Mouse (Mus musculus): ENCODE results near the gene Gm5767. TPM values are rescaled to one million over a fixed set of nuclear protein-coding genes. Genes with fewer than 3 reads are reported as not detected.
A peak's percentile ranks its signal among the peaks of the same experiment; 100 is the strongest.
"Not testable (repeated sequence)": the region's sequence is repeated elsewhere in the genome, so short reads cannot be mapped to it uniquely, and the experiment has no call there.

The Gm5767 gene
- polyA plus RNA-seq, 1 experiment = not detected

DNA sequence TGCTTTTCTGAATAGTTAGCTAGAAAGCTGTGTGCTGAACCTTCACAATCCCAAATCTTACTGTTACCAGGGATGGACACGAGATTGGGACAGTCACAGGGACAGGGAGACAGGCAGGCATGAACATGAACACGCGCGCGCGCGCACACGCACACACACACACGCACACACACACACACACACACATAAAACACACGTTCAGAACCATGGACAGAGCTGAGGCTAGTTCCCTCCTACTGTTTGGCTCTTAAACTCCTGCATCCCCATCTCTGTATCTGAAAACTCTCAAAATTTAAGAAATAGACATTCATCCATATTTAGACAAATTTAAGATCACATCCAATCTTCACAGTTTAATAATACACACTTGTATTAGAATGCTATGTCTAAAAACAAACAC, 37.2 kb downstream of the Gm5767 start:
- Histone ChIP-seq H3K4me3 (ENCODE audit: extremely low read depth, insufficient read depth, insufficient read length) (no peak overlapping the region), H3K27ac (ENCODE audit: insufficient read depth, low read length) (no peak overlapping the region), H3K27me3 (ENCODE audit: control insufficient read depth, insufficient read depth, low read length) (no peaks in the 10 kb centered on the region), H3K36me3 (ENCODE audit: control insufficient read depth, insufficient read depth, low read length) (peaks cover 23% of the 10 kb centered on the region), H3K4me1 (ENCODE audit: control insufficient read depth, insufficient read depth, insufficient read length) (peaks cover 3% of the 10 kb centered on the region; the same call in 1 of the 2 replicates)
- DNase-seq (ENCODE audit: low read depth in 1 of 2, low spot score in 2 of 2) = no peak
- WGBS = 95% methylated on average over 10 of the region's 10 CpGs
- TF ChIP-seq POLR2A (IDR thresholded peaks at IDR 0.05; ENCODE audit: low read depth, low read length) (no peak), CTCF (IDR thresholded peaks at IDR 0.05; ENCODE audit: extremely low read depth, insufficient read depth, insufficient read length, insufficient replicate concordance) (no peak)

GRCm38 (mm10) chr16:8720447-8720846, 39.9 kb downstream of the Gm5767 start:
- H3K4me1 ChIP-seq (ENCODE audit: control insufficient read depth, insufficient read depth, insufficient read length) = peaks cover 7% of the 10 kb centered on the region
- H3K27me3 ChIP-seq (ENCODE audit: control insufficient read depth, insufficient read depth, low read length) = no peaks in the 10 kb centered on the region
- no peak overlapping the region for H3K4me3 ChIP-seq (ENCODE audit: extremely low read depth, insufficient read depth, insufficient read length)
- no peak for TF ChIP-seq POLR2A (IDR thresholded peaks at IDR 0.05; ENCODE audit: low read depth, low read length)
- TF ChIP-seq CTCF (IDR thresholded peaks at IDR 0.05; ENCODE audit: extremely low read depth, insufficient read depth, insufficient read length, insufficient replicate concordance) = no peak
- WGBS = 85% methylated on average over 4 of the region's 4 CpGs
- H3K36me3 ChIP-seq (ENCODE audit: control insufficient read depth, insufficient read depth, low read length) = peaks cover 8% of the 10 kb centered on the region
- no peak for DNase-seq (ENCODE audit: low read depth in 1 of 2, low spot score in 2 of 2)
- H3K27ac ChIP-seq (ENCODE audit: insufficient read depth, low read length) = no peak overlapping the region

GRCm38 (mm10) chr16:8724031-8724430, 43.5 kb downstream of the Gm5767 start:
- H3K36me3 ChIP-seq (ENCODE audit: control insufficient read depth, insufficient read depth, low read length) = no peaks in the 10 kb centered on the region
- TF ChIP-seq CTCF (IDR thresholded peaks at IDR 0.05; ENCODE audit: extremely low read depth, insufficient read depth, insufficient read length, insufficient replicate concordance) (no peak), POLR2A (IDR thresholded peaks at IDR 0.05; ENCODE audit: low read depth, low read length) (no peak)

DNA sequence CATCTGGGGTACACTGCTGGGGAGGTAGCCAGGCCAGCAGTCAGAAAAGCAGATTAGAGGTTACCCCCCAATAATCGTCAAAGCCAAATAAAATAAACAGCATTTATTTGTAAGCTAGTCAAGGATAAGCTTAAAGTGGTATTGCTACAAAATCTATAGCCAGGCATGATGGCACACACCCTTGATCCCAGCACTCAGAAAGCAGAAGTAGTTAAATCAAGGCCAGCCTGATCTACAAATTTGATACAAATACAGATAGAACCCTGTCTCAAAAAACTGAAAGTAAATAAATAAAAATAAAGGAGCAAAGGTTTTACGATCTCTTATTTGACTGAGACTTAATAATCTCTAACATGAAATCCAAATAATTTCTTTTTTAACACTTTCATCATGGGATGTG, 45.2 kb downstream of the Gm5767 start:
- H3K4me3 ChIP-seq (ENCODE audit: extremely low read depth, insufficient read depth, insufficient read length) = no peak overlapping the region
- H3K27ac ChIP-seq (ENCODE audit: insufficient read depth, low read length) = no peak overlapping the region
- no peaks in the 10 kb centered on the region for H3K27me3 ChIP-seq (ENCODE audit: control insufficient read depth, insufficient read depth, low read length)
- no peaks in the 10 kb centered on the region for H3K36me3 ChIP-seq (ENCODE audit: control insufficient read depth, insufficient read depth, low read length)
- no peak for TF ChIP-seq CTCF (IDR thresholded peaks at IDR 0.05; ENCODE audit: extremely low read depth, insufficient read depth, insufficient read length, insufficient replicate concordance)
- TF ChIP-seq POLR2A (IDR thresholded peaks at IDR 0.05; ENCODE audit: low read depth, low read length) = no peak
- WGBS = 86% methylated on average over 2 of the region's 2 CpGs
- peaks cover 27% of the 10 kb centered on the region for H3K4me1 ChIP-seq (ENCODE audit: control insufficient read depth, insufficient read depth, insufficient read length)
- no peak for DNase-seq (ENCODE audit: low read depth in 1 of 2, low spot score in 2 of 2)

More at GRCm38 (mm10) chr16:8724031-8724430, 43.5 kb downstream of the Gm5767 start:
- H3K4me1 ChIP-seq (ENCODE audit: control insufficient read depth, insufficient read depth, insufficient read length) = peaks cover 22% of the 10 kb centered on the region
- H3K4me3 ChIP-seq (ENCODE audit: extremely low read depth, insufficient read depth, insufficient read length) = no peak overlapping the region
- H3K27me3 ChIP-seq (ENCODE audit: control insufficient read depth, insufficient read depth, low read length) = no peaks in the 10 kb centered on the region
- DNase-seq (ENCODE audit: low read depth in 1 of 2, low spot score in 2 of 2) = no peak
- WGBS = 62% methylated on average over 3 of the region's 3 CpGs
- peak overlapping the region; percentile 59 for H3K27ac ChIP-seq (ENCODE audit: insufficient read depth, low read length)

GRCm38 (mm10) chr16:8728111-8728748, 47.7 kb downstream of the Gm5767 start:
- no peaks in the 10 kb centered on the region for H3K27me3 ChIP-seq (ENCODE audit: control insufficient read depth, insufficient read depth, low read length)
- peaks cover 32% of the 10 kb centered on the region for H3K4me1 ChIP-seq (ENCODE audit: control insufficient read depth, insufficient read depth, insufficient read length)
- DNase-seq (ENCODE audit: low read depth in 1 of 2, low spot score in 2 of 2) = no peak
- H3K27ac ChIP-seq (ENCODE audit: insufficient read depth, low read length) = no peak overlapping the region
- no peaks in the 10 kb centered on the region for H3K36me3 ChIP-seq (ENCODE audit: control insufficient read depth, insufficient read depth, low read length)
- H3K4me3 ChIP-seq (ENCODE audit: extremely low read depth, insufficient read depth, insufficient read length) = no peak overlapping the region
- no peak for TF ChIP-seq CTCF (IDR thresholded peaks at IDR 0.05; ENCODE audit: extremely low read depth, insufficient read depth, insufficient read length, insufficient replicate concordance)
- 82% methylated on average over 5 of the region's 5 CpGs for whole genome bisulfite sequencing

DNA sequence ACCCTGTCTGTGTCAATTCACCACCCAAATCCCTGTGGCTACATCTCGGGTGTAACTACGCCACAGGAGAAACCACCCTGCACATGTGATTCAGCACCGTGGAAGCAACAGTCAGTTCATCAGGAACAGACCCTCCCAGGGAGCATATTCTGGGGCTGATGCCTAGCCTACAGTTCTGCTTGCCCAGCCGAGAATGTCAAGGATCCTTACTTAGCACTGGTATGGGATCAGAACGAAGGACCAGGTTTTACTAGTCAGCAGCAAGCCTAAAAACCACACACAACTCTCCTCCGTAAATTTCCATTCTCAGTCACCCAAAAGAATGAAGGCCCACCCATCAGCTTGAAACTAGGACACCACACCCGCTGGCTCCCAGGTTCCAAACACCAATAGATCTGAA, 51.1 kb downstream of the Gm5767 start:
- WGBS = 57% methylated on average over 7 of the region's 7 CpGs

GRCm38 (mm10) chr16:8732450-8732849, 51.9 kb downstream of the Gm5767 start:
- not testable (repeated sequence) for H3K27me3 ChIP-seq (ENCODE audit: control insufficient read depth, insufficient read depth, low read length); H3K27ac ChIP-seq (ENCODE audit: insufficient read depth, low read length)
- 90% methylated on average over 4 of the region's 4 CpGs for WGBS

More for the DNA sequence above, 51.1 kb downstream of the Gm5767 start:
- H3K4me3 ChIP-seq (ENCODE audit: extremely low read depth, insufficient read depth, insufficient read length) = no peak overlapping the region
- TF ChIP-seq CTCF (IDR thresholded peaks at IDR 0.05; ENCODE audit: extremely low read depth, insufficient read depth, insufficient read length, insufficient replicate concordance) (no peak), POLR2A (IDR thresholded peaks at IDR 0.05; ENCODE audit: low read depth, low read length) (no peak)
- DNase-seq (ENCODE audit: low read depth in 1 of 2, low spot score in 2 of 2) = no peak
- H3K4me1 ChIP-seq (ENCODE audit: control insufficient read depth, insufficient read depth, insufficient read length) = peaks cover 36% of the 10 kb centered on the region
- H3K36me3 ChIP-seq (ENCODE audit: control insufficient read depth, insufficient read depth, low read length) = no peaks in the 10 kb centered on the region
- H3K27me3 ChIP-seq (ENCODE audit: control insufficient read depth, insufficient read depth, low read length) = no peaks in the 10 kb centered on the region
- H3K27ac ChIP-seq (ENCODE audit: insufficient read depth, low read length) = no peak overlapping the region

More at GRCm38 (mm10) chr16:8732450-8732849, 51.9 kb downstream of the Gm5767 start:
- not testable (repeated sequence) for DNase-seq (ENCODE audit: low read depth in 1 of 2, low spot score in 2 of 2); H3K4me3 ChIP-seq (ENCODE audit: extremely low read depth, insufficient read depth, insufficient read length); H3K36me3 ChIP-seq (ENCODE audit: control insufficient read depth, insufficient read depth, low read length)
- peaks cover 32% of the 10 kb centered on the region; the same call in 1 of the 2 replicates for H3K4me1 ChIP-seq (ENCODE audit: control insufficient read depth, insufficient read depth, insufficient read length)

Other genes starting within 250 kb of the Gm5767 start
- gene Mettl22, start 210.0 kb upstream of the Gm5767 start, polyA plus RNA-seq (2012; rRNA removed) = 16.8 and 21.7 TPM in 2 replicates
- gene Abat, start 167.3 kb upstream of the Gm5767 start, polyA plus RNA-seq (2012; rRNA removed) = 4.6 and 5.1 TPM in 2 replicates
- gene Pmm2, start 43.1 kb upstream of the Gm5767 start, polyA plus RNA-seq (2012; rRNA removed) = 50.2 and 58.1 TPM in 2 replicates
- gene Tmem186, start 43.1 kb upstream of the Gm5767 start, polyA plus RNA-seq (2012; rRNA removed) = 9.7 and 10.4 TPM in 2 replicates
- gene Carhsp1, start 8.6 kb upstream of the Gm5767 start, polyA plus RNA-seq (2012; rRNA removed) = 56.5 and 63.1 TPM in 2 replicates
- 22.2 and 26.3 TPM in 2 replicates for gene Usp7, start 111.5 kb downstream of the Gm5767 start, polyA plus RNA-seq (2012; rRNA removed)
- 12.2 and 13.2 TPM in 2 replicates for gene 1810013L24Rik, start 149.3 kb downstream of the Gm5767 start, polyA plus RNA-seq (2012; rRNA removed)

All from spleen, adult 2 months (tissue).